Comparison of ENCODE assay signal across 8 mouse cellular contexts in the genomic region with DNA sequence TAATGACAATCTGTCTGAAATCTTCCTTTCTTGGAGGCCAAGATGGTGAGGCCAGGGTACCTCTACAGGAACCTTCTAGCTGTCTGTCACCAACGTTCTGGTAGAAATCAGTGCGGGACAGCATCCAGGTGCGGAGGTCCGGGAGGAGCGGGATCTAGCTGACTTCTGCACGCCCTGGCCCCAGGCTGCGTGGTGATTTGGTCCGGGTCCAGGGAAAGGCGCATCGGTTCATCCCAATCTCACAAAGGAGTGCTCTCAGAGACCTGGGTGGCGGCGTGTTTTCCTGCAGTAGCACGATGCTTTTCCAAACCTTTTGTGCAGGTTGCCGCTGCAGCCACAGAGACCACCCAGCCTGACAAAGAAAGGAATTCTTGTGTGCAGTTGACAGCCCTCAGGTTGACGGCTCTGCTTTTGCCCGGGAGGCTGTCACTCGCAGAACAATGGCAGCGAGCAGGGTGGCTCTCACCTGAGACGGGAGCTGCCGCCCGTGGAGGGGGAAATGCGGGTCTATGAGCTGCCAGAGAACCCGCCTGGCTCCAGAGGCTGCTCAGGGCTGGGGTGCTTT. TPM values are rescaled to one million over a fixed set of nuclear protein-coding genes. Genes with fewer than 3 reads are reported as not detected.
DNase-seq lines count a peak whose midpoint lies in the region; ATAC-seq and TF ChIP-seq lines count a peak whose summit lies in the region.

No protein-coding gene starts in this region.

- peaks cover 3% of the 10 kb centered on the region; the same call in 1 of the 2 replicates for H3K9me3 ChIP-seq in heart, embryonic 10.5 days
- no peaks in the 10 kb centered on the region for H3K9me3 ChIP-seq in ES-Bruce4 (replicated peaks; ENCODE audit: control insufficient read depth, insufficient read depth, low read length, poor library complexity, severe bottlenecking)
- H3K9me3 ChIP-seq in embryonic facial prominence, embryonic 12.5 days = 0 out of 2 replicates have a peak, but pooled peaks cover 5% of the 10 kb centered on the region
- H3K9me3 ChIP-seq in intestine, postnatal 0 days (ENCODE audit: control insufficient read depth) = 0 out of 2 replicates have a peak, but pooled peaks cover 3% of the 10 kb centered on the region
- no peaks in the 10 kb centered on the region for H3K9me3 ChIP-seq in stomach, embryonic 14.5 days (ENCODE audit: control insufficient read depth, low read depth, low read length)

- peak overlapping the region; percentile 43 for H3K4me3 ChIP-seq in heart, embryonic 10.5 days
- H3K4me3 ChIP-seq in ES-Bruce4 (ENCODE audit: low read depth, low read length) = peak overlapping the region; percentile 8
- peak overlapping the region; percentile 7; the same call in 1 of the 2 replicates for H3K4me3 ChIP-seq in embryonic facial prominence, embryonic 12.5 days
- no peak overlapping the region for H3K4me3 ChIP-seq in intestine, postnatal 0 days (ENCODE audit: low read depth, low read length)
- peak overlapping the region; percentile 9 for H3K4me3 ChIP-seq in stomach, embryonic 14.5 days (ENCODE audit: low read depth, low read length)

- 0 out of 2 replicates have a peak overlapping the region, but pooled peaks have one; percentile 31 for H3K27ac ChIP-seq in heart, embryonic 10.5 days
- H3K27ac ChIP-seq in ES-Bruce4 (ENCODE audit: insufficient read depth, low read length) = no peak overlapping the region
- no peak overlapping the region for H3K27ac ChIP-seq in embryonic facial prominence, embryonic 12.5 days
- no peak overlapping the region for H3K27ac ChIP-seq in intestine, postnatal 0 days (ENCODE audit: low read depth, low read length)
- peak overlapping the region; percentile 12; the same call in 1 of the 2 replicates for H3K27ac ChIP-seq in stomach, embryonic 14.5 days (ENCODE audit: low read length)

- peaks cover 47% of the 10 kb centered on the region for H3K27me3 ChIP-seq in heart, embryonic 10.5 days (ENCODE audit: insufficient read depth, poor library complexity, severe bottlenecking)
- H3K27me3 ChIP-seq in ES-Bruce4 (ENCODE audit: control insufficient read depth, insufficient read depth, low read length, poor library complexity, severe bottlenecking) = no peaks in the 10 kb centered on the region
- H3K27me3 ChIP-seq in embryonic facial prominence, embryonic 12.5 days = peaks cover 31% of the 10 kb centered on the region
- H3K27me3 ChIP-seq in intestine, postnatal 0 days (replicated peaks; ENCODE audit: control insufficient read depth, insufficient read depth, low read length) = peaks cover 19% of the 10 kb centered on the region; the same call in 1 of the 2 replicates
- H3K27me3 ChIP-seq in stomach, embryonic 14.5 days (ENCODE audit: control insufficient read depth, insufficient read depth, low read length) = no peaks in the 10 kb centered on the region

- no peak for ATAC-seq in embryonic facial prominence, embryonic 12.5 days (ENCODE audit: insufficient number of reproducible peaks, insufficient read depth, low FRiP score, low TSS enrichment)
- ATAC-seq in intestine, postnatal 0 days = 0 out of 2 replicates have a peak, but pooled peaks have one; percentile 19
- no peak for ATAC-seq in stomach, embryonic 14.5 days (ENCODE audit: insufficient number of reproducible peaks, insufficient read depth, low FRiP score, low read depth)

- TF ChIP-seq CTCF in ES-Bruce4 (IDR thresholded peaks at IDR 0.05; ENCODE audit: low read depth, low read length) = no peak
- no peak for TF ChIP-seq CTCF in intestine, postnatal 0 days (IDR thresholded peaks at IDR 0.05; ENCODE audit: low read depth)

- TF ChIP-seq EP300 in ES-Bruce4 (IDR thresholded peaks at IDR 0.05; ENCODE audit: insufficient read depth, low read depth, low read length) = 0 out of 2 replicates have a peak, but pooled peaks have one; percentile 28

- H3K36me3 ChIP-seq in heart, embryonic 10.5 days = no peaks in the 10 kb centered on the region
- H3K36me3 ChIP-seq in ES-Bruce4 (ENCODE audit: control insufficient read depth, insufficient read depth, low read length, poor library complexity, severe bottlenecking) = no peaks in the 10 kb centered on the region
- no peaks in the 10 kb centered on the region for H3K36me3 ChIP-seq in embryonic facial prominence, embryonic 12.5 days
- no peaks in the 10 kb centered on the region for H3K36me3 ChIP-seq in intestine, postnatal 0 days (ENCODE audit: control insufficient read depth, insufficient read depth)
- no peaks in the 10 kb centered on the region for H3K36me3 ChIP-seq in stomach, embryonic 14.5 days (ENCODE audit: control insufficient read depth, insufficient read depth, low read length)

- H3K4me2 ChIP-seq in embryonic facial prominence, embryonic 12.5 days (replicated peaks) = peak overlapping the region; percentile 39
- H3K4me2 ChIP-seq in intestine, postnatal 0 days (replicated peaks; ENCODE audit: low read depth) = peak overlapping the region; percentile 53
- peak overlapping the region; percentile 35 for H3K4me2 ChIP-seq in stomach, embryonic 14.5 days (replicated peaks; ENCODE audit: low read depth, low read length)

- TF ChIP-seq POLR2A in ES-Bruce4 (IDR thresholded peaks at IDR 0.05; ENCODE audit: insufficient read depth, low read length) = no peak

- DNase-seq in heart, embryonic 10.5 days (ENCODE audit: low spot score) = no peak
- DNase-seq in heart, adult 8-10 months (ENCODE audit: low spot score) = no peak
- no peak for DNase-seq in layer of hippocampus, adult 9-10 months (ENCODE audit: low spot score)
- DNase-seq in layer of hippocampus, postnatal 14 days (ENCODE audit: low spot score in 2 of 2) = no peak

- WGBS in heart, embryonic 10.5 days = 10% methylated on average over 23 of the region's 23 CpGs
- 5% methylated on average over 23 of the region's 23 CpGs for WGBS in embryonic facial prominence, embryonic 12.5 days
- WGBS in intestine, postnatal 0 days = 6% methylated on average over 23 of the region's 23 CpGs
- 9% methylated on average over 23 of the region's 23 CpGs for WGBS in stomach, embryonic 14.5 days

- H3K9ac ChIP-seq in ES-Bruce4 (ENCODE audit: low read depth, poor library complexity, severe bottlenecking) = no peak overlapping the region
- H3K9ac ChIP-seq in embryonic facial prominence, embryonic 12.5 days = no peak overlapping the region
- H3K9ac ChIP-seq in intestine, postnatal 0 days (ENCODE audit: low read depth, low read length) = no peak overlapping the region
- H3K9ac ChIP-seq in stomach, embryonic 14.5 days (replicated peaks; ENCODE audit: low read depth, low read length) = no peak overlapping the region

- peaks cover 7% of the 10 kb centered on the region; the same call in 1 of the 2 replicates for H3K4me1 ChIP-seq in heart, embryonic 10.5 days
- H3K4me1 ChIP-seq in ES-Bruce4 (ENCODE audit: control insufficient read depth, insufficient read depth, low read length) = no peaks in the 10 kb centered on the region
- no peaks in the 10 kb centered on the region for H3K4me1 ChIP-seq in embryonic facial prominence, embryonic 12.5 days
- no peaks in the 10 kb centered on the region for H3K4me1 ChIP-seq in intestine, postnatal 0 days (replicated peaks; ENCODE audit: control insufficient read depth, insufficient read depth, low read length)
- H3K4me1 ChIP-seq in stomach, embryonic 14.5 days (ENCODE audit: control insufficient read depth, insufficient read depth, low read length) = no peaks in the 10 kb centered on the region

RNA-seq across cellular contexts. Expression of a gene that starts 6.5 kb away (rescaled TPM):
- polyA plus RNA-seq in heart, embryonic 10.5 days (2016; fragmentation: Nextera tagmentation; extraction: Ambion mirVana) = 13.6 and 18.2 TPM in 2 replicates
- 1 to 10 TPM; 6.1 to 9.6 (median 6.8) TPM for total RNA-seq in heart, adult 8-10 months (2022)
- polyA plus RNA-seq in ES-Bruce4 (2011; ENCODE audit: insufficient read depth, insufficient read length, low read depth, missing spikeins) = 20.1 and 21.3 TPM in 2 replicates
- 29.4 and 30.0 TPM in 2 replicates for polyA plus RNA-seq in embryonic facial prominence, embryonic 12.5 days (2016; fragmentation: Nextera tagmentation; extraction: Ambion mirVana)
- 29.0 and 29.1 TPM in 2 replicates for polyA plus RNA-seq in intestine, postnatal 0 days (2015; fragmentation: Nextera tagmentation; extraction: Ambion mirVana)
- 24.5 and 31.8 TPM in 2 replicates for polyA plus RNA-seq in stomach, embryonic 14.5 days (2014; fragmentation: Nextera tagmentation; extraction: Ambion mirVana)
- 10 to 100 TPM; 15.5 to 17.6 TPM for total RNA-seq in layer of hippocampus, postnatal 14 days (2021)

Comparison
In these comparisons a context has a peak if more than half of its experiments do, and no peak if none do; other contexts are left out.
1. H3K27ac ChIP-seq: peak in heart, embryonic 10.5 days (single experiment) and stomach, embryonic 14.5 days (single experiment); none in ES-Bruce4 (single experiment), embryonic facial prominence, embryonic 12.5 days (single experiment) and intestine, postnatal 0 days (single experiment).
2. Peak in every context shown above with its lines, with median percentiles within 50 percentile points of each other: H3K4me2 ChIP-seq.